Mouse (Mus musculus) lung, adult 2 months (tissue): ENCODE data around the gene Sult1e1.

Experiments used
- CTCF ChIP-seq: fragments of 200-500 bp; IDR thresholded peaks from 2 replicates; pipeline ENCODE4 v1.5.1; 2011; ENCODE audit warnings: mild to moderate bottlenecking, low read length, control low read depth; ENCODE audit not compliant: insufficient read depth
- POLR2A ChIP-seq: fragments of 200-500 bp; IDR thresholded peaks from 2 replicates; pipeline ENCODE4 v1.6.1; 2011; ENCODE audit warnings: low read depth, mild to moderate bottlenecking, control low read depth, low read length, borderline replicate concordance; ENCODE audit errors: extremely low read depth

DNA sequence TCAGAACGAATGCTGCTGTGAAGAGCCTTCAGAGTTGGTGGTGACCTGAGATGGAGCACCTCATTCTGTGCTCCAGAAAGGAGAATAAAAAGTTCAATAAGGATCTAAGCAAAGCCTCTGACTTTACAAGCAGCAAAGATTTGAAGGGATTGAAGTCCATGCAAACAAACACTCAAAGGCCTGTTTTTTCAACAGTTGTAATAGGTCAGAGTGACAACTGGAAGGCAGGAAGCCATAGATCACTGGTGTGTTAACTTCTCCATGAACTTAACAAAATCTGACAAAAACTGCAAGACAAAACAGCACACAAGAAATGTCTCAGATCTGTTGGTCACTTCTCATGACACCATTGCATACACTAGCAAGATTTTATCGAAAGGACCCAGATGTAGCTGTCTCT is 53.3 kb downstream of the Sult1e1 start, which contains the start of gene Sult1b1:
- no peak for TF ChIP-seq POLR2A
- no peak for TF ChIP-seq CTCF
